Mouse (Mus musculus): ENCODE data around the gene Pcsk4. TPM values are rescaled to one million over a fixed set of nuclear protein-coding genes. Genes with fewer than 3 reads are reported as not detected.

Gene Pcsk4
- polyA plus RNA-seq, 1 experiment from 2014 or later: 5.6 TPM

GRCm38 (mm10) chr10:80371411-80371966 is 42.2 kb upstream of the Pcsk4 start:
- ATAC-seq (peak; percentile 42; the same call in 1 of the 2 replicates), DNase-seq (no peak)
- no peak for TF ChIP-seq EP300 (IDR thresholded peaks at IDR 0.05; ENCODE audit: low read depth)
- no peak for TF ChIP-seq CTCF (IDR thresholded peaks at IDR 0.05; ENCODE audit: low read depth)
- Histone ChIP-seq H3K4me2 (ENCODE audit: low read depth, low read length) (0 out of 2 replicates have a peak overlapping the region, but pooled peaks have one; percentile 4), H3K9me3 (ENCODE audit: low read length) (no peaks in the 10 kb centered on the region), H3K4me1 (ENCODE audit: insufficient read depth) (no peaks in the 10 kb centered on the region; the same call in 1 of the 2 replicates), H3K9ac (replicated peaks) (no peak overlapping the region), H3K27me3 (ENCODE audit: insufficient read depth, low read length) (peaks cover 7% of the 10 kb centered on the region; the same call in 1 of the 2 replicates), H3K4me3 (ENCODE audit: low read depth, low read length) (no peak overlapping the region), H3K27ac (ENCODE audit: low read depth) (no peak overlapping the region), H3K36me3 (replicated peaks; ENCODE audit: insufficient read depth, low read length) (no peaks in the 10 kb centered on the region)
- 7% methylated on average over 12 of the region's 12 CpGs for WGBS (ENCODE audit: insufficient replicate concordance)

- Histone ChIP-seq H3K4me1 (ENCODE audit: insufficient read depth) (no peaks in the 10 kb centered on the region; the same call in 1 of the 2 replicates), H3K9ac (replicated peaks) (no peak overlapping the region), H3K36me3 (replicated peaks; ENCODE audit: insufficient read depth, low read length) (no peaks in the 10 kb centered on the region), H3K9me3 (ENCODE audit: low read length) (no peaks in the 10 kb centered on the region), H3K27me3 (ENCODE audit: insufficient read depth, low read length) (peaks cover 7% of the 10 kb centered on the region; the same call in 1 of the 2 replicates), H3K4me3 (ENCODE audit: low read depth, low read length) (no peak overlapping the region), H3K27ac (ENCODE audit: low read depth) (no peak overlapping the region), H3K4me2 (ENCODE audit: low read depth, low read length) (no peak overlapping the region)
- no peak for ATAC-seq
- 70% methylated on average over 21 of the region's 21 CpGs for WGBS (ENCODE audit: insufficient replicate concordance)
- no peak for DNase-seq
- no peak for TF ChIP-seq EP300 (IDR thresholded peaks at IDR 0.05; ENCODE audit: low read depth)
- TF ChIP-seq CTCF (IDR thresholded peaks at IDR 0.05; ENCODE audit: low read depth): peak; percentile 55
Observed at GRCm38 (mm10) chr10:80369995-80370747, 40.9 kb upstream of the Pcsk4 start.

GRCm38 (mm10) chr10:80368392-80368791 is 39.1 kb upstream of the Pcsk4 start:
- DNase-seq (no peak), ATAC-seq (no peak)
- H3K4me3 ChIP-seq (ENCODE audit: low read depth, low read length): no peak overlapping the region
- 81% methylated on average over 6 of the region's 6 CpGs for WGBS (ENCODE audit: insufficient replicate concordance)
- H3K9ac ChIP-seq (replicated peaks): no peak overlapping the region
- no peaks in the 10 kb centered on the region for H3K36me3 ChIP-seq (replicated peaks; ENCODE audit: insufficient read depth, low read length)
- H3K27ac ChIP-seq (ENCODE audit: low read depth): no peak overlapping the region
- H3K9me3 ChIP-seq (ENCODE audit: low read length): no peaks in the 10 kb centered on the region
- H3K4me2 ChIP-seq (ENCODE audit: low read depth, low read length): no peak overlapping the region
- H3K27me3 ChIP-seq (ENCODE audit: insufficient read depth, low read length): peaks cover 19% of the 10 kb centered on the region
- no peaks in the 10 kb centered on the region; the same call in 1 of the 2 replicates for H3K4me1 ChIP-seq (ENCODE audit: insufficient read depth)
- TF ChIP-seq EP300 (IDR thresholded peaks at IDR 0.05; ENCODE audit: low read depth) (no peak), CTCF (IDR thresholded peaks at IDR 0.05; ENCODE audit: low read depth) (no peak)

- ATAC-seq (no peak), DNase-seq (no peak)
- TF ChIP-seq CTCF (IDR thresholded peaks at IDR 0.05; ENCODE audit: low read depth) (no peak), EP300 (IDR thresholded peaks at IDR 0.05; ENCODE audit: low read depth) (no peak)
- no peak overlapping the region for H3K4me2 ChIP-seq (ENCODE audit: low read depth, low read length)
- H3K4me1 ChIP-seq (ENCODE audit: insufficient read depth): no peaks in the 10 kb centered on the region; the same call in 1 of the 2 replicates
- peaks cover 20% of the 10 kb centered on the region for H3K27me3 ChIP-seq (ENCODE audit: insufficient read depth, low read length)
- no peaks in the 10 kb centered on the region for H3K9me3 ChIP-seq (ENCODE audit: low read length)
- WGBS (ENCODE audit: insufficient replicate concordance): 56% methylated on average over 5 of the region's 5 CpGs
- H3K9ac ChIP-seq (replicated peaks): no peak overlapping the region
- H3K4me3 ChIP-seq (ENCODE audit: low read depth, low read length): no peak overlapping the region
- H3K36me3 ChIP-seq (replicated peaks; ENCODE audit: insufficient read depth, low read length): no peaks in the 10 kb centered on the region
- no peak overlapping the region for H3K27ac ChIP-seq (ENCODE audit: low read depth)
Observed at GRCm38 (mm10) chr10:80367954-80368353, 38.7 kb upstream of the Pcsk4 start.

- no peaks in the 10 kb centered on the region for H3K9me3 ChIP-seq (ENCODE audit: low read length)
- H3K4me1 ChIP-seq (ENCODE audit: insufficient read depth): no peaks in the 10 kb centered on the region
- ATAC-seq (no peak), DNase-seq (no peak)
- H3K27ac ChIP-seq (ENCODE audit: low read depth): no peak overlapping the region
- H3K36me3 ChIP-seq (replicated peaks; ENCODE audit: insufficient read depth, low read length): no peaks in the 10 kb centered on the region
- TF ChIP-seq CTCF (IDR thresholded peaks at IDR 0.05; ENCODE audit: low read depth) (no peak), EP300 (IDR thresholded peaks at IDR 0.05; ENCODE audit: low read depth) (no peak)
- 60% methylated on average over 6 of the region's 6 CpGs for WGBS (ENCODE audit: insufficient replicate concordance)
- H3K9ac ChIP-seq (replicated peaks): no peak overlapping the region
- peaks cover 16% of the 10 kb centered on the region; the same call in 1 of the 2 replicates for H3K27me3 ChIP-seq (ENCODE audit: insufficient read depth, low read length)
- H3K4me2 ChIP-seq (ENCODE audit: low read depth, low read length): no peak overlapping the region
- H3K4me3 ChIP-seq (ENCODE audit: low read depth, low read length): no peak overlapping the region
Observed at GRCm38 (mm10) chr10:80365736-80366135, 36.4 kb upstream of the Pcsk4 start.

GRCm38 (mm10) chr10:80363734-80364133 is 34.4 kb upstream of the Pcsk4 start:
- Histone ChIP-seq H3K9me3 (ENCODE audit: low read length) (no peaks in the 10 kb centered on the region), H3K4me2 (ENCODE audit: low read depth, low read length) (no peak overlapping the region), H3K4me1 (ENCODE audit: insufficient read depth) (no peaks in the 10 kb centered on the region), H3K27ac (ENCODE audit: low read depth) (no peak overlapping the region), H3K4me3 (ENCODE audit: low read depth, low read length) (no peak overlapping the region), H3K9ac (replicated peaks) (no peak overlapping the region), H3K27me3 (ENCODE audit: insufficient read depth, low read length) (peaks cover 29% of the 10 kb centered on the region; the same call in 1 of the 2 replicates), H3K36me3 (replicated peaks; ENCODE audit: insufficient read depth, low read length) (no peaks in the 10 kb centered on the region)
- ATAC-seq (no peak), DNase-seq (no peak)
- no peak for TF ChIP-seq CTCF (IDR thresholded peaks at IDR 0.05; ENCODE audit: low read depth)
- no peak for TF ChIP-seq EP300 (IDR thresholded peaks at IDR 0.05; ENCODE audit: low read depth)
- 52% methylated on average over 6 of the region's 6 CpGs for WGBS (ENCODE audit: insufficient replicate concordance)
